Mouse (Mus musculus) liver, embryonic 14.5 days (tissue): ENCODE results near the gene Serpina12. TPM values are rescaled to one million over a fixed set of nuclear protein-coding genes. Genes with fewer than 3 reads are reported as not detected.

Source experiments
- ATAC-seq: fragments of 200-750 bp; cut with Nextera tagmentation; 2 replicates; pipeline ENCODE4 v1.8.0; 2017; ENCODE audit warnings: moderate number of reproducible peaks, mild to moderate bottlenecking, moderate library complexity; ENCODE audit not compliant: insufficient read depth
- DNase-seq, 3 experiments: peaks; one replicate each; pipeline ENCODE4 v3.0.0-alpha.2; 2012 to 2013; ENCODE audit warnings: low read depth in 3 of 3, low spot score in 3 of 3
- H3K27ac ChIP-seq: fragments of 300-500 bp; sonication (generic); 2 replicates; pipeline ENCODE4 v1.5.1; 2014; ENCODE audit warnings: moderate library complexity, mild to moderate bottlenecking, control low read depth, inconsistent platforms
- H3K27me3 ChIP-seq: fragments of 300-500 bp; sonication (generic); 2 replicates; pipeline ENCODE4 v1.6.1; 2014; ENCODE audit warnings: mild to moderate bottlenecking, low read length, moderate library complexity; ENCODE audit not compliant: control insufficient read depth, insufficient read depth
- H3K36me3 ChIP-seq: fragments of 300-500 bp; sonication (generic); replicated peaks from 2 replicates; pipeline ENCODE4 v1.6.1; 2014; ENCODE audit warnings: low read depth; ENCODE audit not compliant: control insufficient read depth, insufficient read depth
- H3K4me1 ChIP-seq, 2 experiments: fragments of 200-500 bp in 1 of 2; fragments of 300-500 bp in 1 of 2; sonication (generic) in 1 of 2; replicated peaks; 2 replicates each; pipeline ENCODE4 v1.6.1; 2012 to 2014; ENCODE audit warnings: antibody characterized with exemption in 1 of 2, inconsistent platforms in 1 of 2, low read length in 1 of 2; ENCODE audit not compliant: control insufficient read depth in 2 of 2, insufficient read depth in 2 of 2
- H3K4me2 ChIP-seq: fragments of 300-500 bp; sonication (generic); 2 replicates; pipeline ENCODE4 v1.6.1; 2014; ENCODE audit warnings: low read depth, mild to moderate bottlenecking, control low read depth, moderate library complexity
- H3K4me3 ChIP-seq, 2 experiments: fragments of 200-500 bp in 1 of 2; fragments of 300-500 bp in 1 of 2; sonication (generic) in 1 of 2; 2 replicates each; pipeline ENCODE4 v1.5.1; 2012 to 2014; ENCODE audit warnings: low read depth in 2 of 2, low read length in 2 of 2, mild to moderate bottlenecking in 2 of 2, control low read depth in 1 of 2, inconsistent platforms in 1 of 2, moderate library complexity in 1 of 2; ENCODE audit not compliant: insufficient read depth in 1 of 2
- H3K9ac ChIP-seq: fragments of 300-500 bp; sonication (generic); replicated peaks from 2 replicates; pipeline ENCODE4 v1.6.1; 2014; ENCODE audit warnings: mild to moderate bottlenecking, control low read depth, moderate library complexity
- H3K9me3 ChIP-seq: fragments of 300-500 bp; sonication (generic); 2 replicates; pipeline ENCODE4 v1.6.1; 2016; ENCODE audit warnings: low read length, mixed read lengths; ENCODE audit not compliant: control insufficient read depth
- CTCF ChIP-seq: IDR thresholded peaks from 2 replicates; pipeline ENCODE4 v1.5.1; 2016; ENCODE audit warnings: antibody characterized with exemption, low read depth, control low read depth
- EP300 ChIP-seq: IDR thresholded peaks from 2 replicates; pipeline ENCODE4 v1.6.1; 2016; ENCODE audit warnings: antibody characterized with exemption, low read depth
- WGBS: fragments of 180-500 bp; shearing (Covaris S2); extraction: QIAGEN DNeasy Blood & Tissue Kit; methylation state at CpG from one replicate; pipeline ENCODE4 v1.1.7; 2014; ENCODE audit not compliant: insufficient replicate concordance; 5-methylcytosine and 5-hydroxymethylcytosine counted together
- polyA plus RNA-seq, 2 experiments: library from polyadenylated mRNA; depleted of rRNA in 1 of 2; stranded (reverse) in 1 of 2; unstranded in 1 of 2; fragments of >200 nt; fragmentation: Nextera tagmentation in 1 of 2; extraction: Ambion mirVana in 1 of 2; gene quantifications; 2 replicates each; pipeline versions ENCODE4 v1.2.1 to v1.2.3; 2012 to 2014

Serpina12 gene
- polyA plus RNA-seq, 2 experiments: 0.02 TPM; not detected in 1

DNA sequence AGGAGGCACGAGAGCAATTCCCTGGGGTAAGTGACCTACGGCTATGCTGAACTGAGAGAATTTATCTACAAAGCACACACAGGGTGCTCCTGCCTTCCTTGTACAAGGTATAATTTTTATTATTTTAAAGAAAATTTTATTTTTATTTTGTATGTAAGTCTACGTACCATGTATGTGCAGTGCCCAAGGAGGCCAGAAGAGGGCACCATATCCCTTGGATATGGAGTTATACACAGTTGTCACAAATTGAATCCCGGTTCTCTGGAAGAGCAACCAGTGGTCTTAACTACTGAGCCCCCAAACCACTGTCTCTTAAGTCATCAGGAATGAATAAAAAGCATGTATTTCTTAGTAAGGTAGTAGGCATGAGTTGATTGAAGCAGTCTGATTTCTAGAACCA is 59.3 kb downstream of the Serpina12 start:
- peak; percentile 45; the same call in 1 of the 2 replicates for TF ChIP-seq CTCF
- no peak for TF ChIP-seq EP300
- Histone ChIP-seq H3K4me3 (no peak overlapping the region), H3K36me3 (no peaks in the 10 kb centered on the region), H3K4me1 (peaks cover 0 to 10% of the 10 kb centered on the region in 2 experiments; a peak in 2 of 4 replicates), H3K4me2 (no peak overlapping the region), H3K27ac (no peak overlapping the region), H3K9ac (no peak overlapping the region), H3K9me3 (no peaks in the 10 kb centered on the region), H3K27me3 (no peaks in the 10 kb centered on the region)
- DNase-seq (no peak), ATAC-seq (no peak)
- 56% methylated on average over 4 of the region's 4 CpGs for WGBS

GRCm38 (mm10) chr12:103981646-103982360 is 62.4 kb downstream of the Serpina12 start:
- no peak overlapping the region for H3K4me2 ChIP-seq
- no peak overlapping the region for H3K27ac ChIP-seq
- no peaks in the 10 kb centered on the region for H3K4me1 ChIP-seq
- WGBS: 54% methylated on average over 7 of the region's 7 CpGs
- ATAC-seq (no peak), DNase-seq (no peak)
- H3K36me3 ChIP-seq: no peaks in the 10 kb centered on the region
- TF ChIP-seq CTCF (no peak), EP300 (no peak)
- H3K9ac ChIP-seq: no peak overlapping the region
- H3K4me3 ChIP-seq: no peak overlapping the region
- no peaks in the 10 kb centered on the region for H3K27me3 ChIP-seq
- no peaks in the 10 kb centered on the region for H3K9me3 ChIP-seq

Other genes starting within 250 kb of the Serpina12 start
- gene Serpina1b, start 214.1 kb downstream of the Serpina12 start, polyA plus RNA-seq (2012; rRNA removed): 741 and 971 TPM in 2 replicates
- gene Serpina1b, start 214.1 kb downstream of the Serpina12 start, polyA plus RNA-seq (2014; fragmentation: Nextera tagmentation; extraction: Ambion mirVana): 823 and 862 TPM in 2 replicates
- 500 and 557 TPM in 2 replicates for gene Serpina1a, start 180.9 kb downstream of the Serpina12 start, polyA plus RNA-seq (2012; rRNA removed)
- gene Serpina1a, start 180.9 kb downstream of the Serpina12 start, polyA plus RNA-seq (2014; fragmentation: Nextera tagmentation; extraction: Ambion mirVana): 503 and 519 TPM in 2 replicates
- gene Serpina1c, start 139.6 kb downstream of the Serpina12 start, polyA plus RNA-seq (2012; rRNA removed): 186 and 209 TPM in 2 replicates
- gene Serpina1c, start 139.6 kb downstream of the Serpina12 start, polyA plus RNA-seq (2014; fragmentation: Nextera tagmentation; extraction: Ambion mirVana): 205 and 208 TPM in 2 replicates
- gene Serpina1e, start 85.5 kb downstream of the Serpina12 start, polyA plus RNA-seq (2012; rRNA removed): 183 and 197 TPM in 2 replicates
- 180 and 197 TPM in 2 replicates for gene Serpina1e, start 85.5 kb downstream of the Serpina12 start, polyA plus RNA-seq (2014; fragmentation: Nextera tagmentation; extraction: Ambion mirVana)
- gene Serpina11, start 54.5 kb downstream of the Serpina12 start, polyA plus RNA-seq (2012; rRNA removed): 7.0 and 7.7 TPM in 2 replicates
- 7.2 and 11.4 TPM in 2 replicates for gene Serpina11, start 54.5 kb downstream of the Serpina12 start, polyA plus RNA-seq (2014; fragmentation: Nextera tagmentation; extraction: Ambion mirVana)
- not detected in 2 replicates for gene Serpina9, start 30.7 kb downstream of the Serpina12 start, polyA plus RNA-seq (2012; rRNA removed)
- not detected in 2 replicates for gene Serpina9, start 30.7 kb downstream of the Serpina12 start, polyA plus RNA-seq (2014; fragmentation: Nextera tagmentation; extraction: Ambion mirVana)
- gene Serpina5, start 56.7 kb upstream of the Serpina12 start, polyA plus RNA-seq (2012; rRNA removed): 0.08 and 0.11 TPM in 2 replicates
- 0.14 and 0.22 TPM in 2 replicates for gene Serpina5, start 56.7 kb upstream of the Serpina12 start, polyA plus RNA-seq (2014; fragmentation: Nextera tagmentation; extraction: Ambion mirVana)
- gene Serpina3a, start 68.3 kb upstream of the Serpina12 start, polyA plus RNA-seq (2012; rRNA removed): not detected in 2 replicates
- gene Serpina3a, start 68.3 kb upstream of the Serpina12 start, polyA plus RNA-seq (2014; fragmentation: Nextera tagmentation; extraction: Ambion mirVana): not detected in 2 replicates
- gene Serpina3b, start 83.6 kb upstream of the Serpina12 start, polyA plus RNA-seq (2012; rRNA removed): 0.04 and 0.11 TPM in 2 replicates
- 0.10 and 0.34 TPM in 2 replicates for gene Serpina3b, start 83.6 kb upstream of the Serpina12 start, polyA plus RNA-seq (2014; fragmentation: Nextera tagmentation; extraction: Ambion mirVana)
- gene Serpina3c, start 109.4 kb upstream of the Serpina12 start, polyA plus RNA-seq (2012; rRNA removed): not detected in 2 replicates
- not detected in 2 replicates for gene Serpina3c, start 109.4 kb upstream of the Serpina12 start, polyA plus RNA-seq (2014; fragmentation: Nextera tagmentation; extraction: Ambion mirVana)
- gene Serpina3f, start 170.1 kb upstream of the Serpina12 start, polyA plus RNA-seq (2012; rRNA removed): 0.08 and 0.11 TPM in 2 replicates
- gene Serpina3f, start 170.1 kb upstream of the Serpina12 start, polyA plus RNA-seq (2014; fragmentation: Nextera tagmentation; extraction: Ambion mirVana): 0.24 TPM in 2 replicates
- gene Serpina3g, start 191.8 kb upstream of the Serpina12 start, polyA plus RNA-seq (2012; rRNA removed): 0.94 and 0.97 TPM in 2 replicates
- 1.2 and 2.0 TPM in 2 replicates for gene Serpina3g, start 191.8 kb upstream of the Serpina12 start, polyA plus RNA-seq (2014; fragmentation: Nextera tagmentation; extraction: Ambion mirVana)
- gene Serpina3i, start 218.7 kb upstream of the Serpina12 start, polyA plus RNA-seq (2012; rRNA removed): 0.03 and 0.06 TPM in 2 replicates
- gene Serpina3i, start 218.7 kb upstream of the Serpina12 start, polyA plus RNA-seq (2014; fragmentation: Nextera tagmentation; extraction: Ambion mirVana): 0.27 and 0.30 TPM in 2 replicates